Mouse (Mus musculus) kidney, adult 2 months (tissue): Measurements from ENCODE around the gene Hnrnpll.

ENCODE experiments used
- CTCF ChIP-seq: fragments of 200-500 bp; conservative IDR thresholded peaks from 2 replicates; pipeline ENCODE4 v1.5.1; 2011; ENCODE audit warnings: low read depth, mild to moderate bottlenecking, control low read depth, low read length, moderate library complexity, mixed read lengths; ENCODE audit not compliant: insufficient read depth, insufficient read length
- POLR2A ChIP-seq: fragments of 200-500 bp; IDR thresholded peaks from one replicate; pipeline ENCODE4 v1.6.1; 2011; ENCODE audit warnings: low read depth, low read length, control low read depth

DNA sequence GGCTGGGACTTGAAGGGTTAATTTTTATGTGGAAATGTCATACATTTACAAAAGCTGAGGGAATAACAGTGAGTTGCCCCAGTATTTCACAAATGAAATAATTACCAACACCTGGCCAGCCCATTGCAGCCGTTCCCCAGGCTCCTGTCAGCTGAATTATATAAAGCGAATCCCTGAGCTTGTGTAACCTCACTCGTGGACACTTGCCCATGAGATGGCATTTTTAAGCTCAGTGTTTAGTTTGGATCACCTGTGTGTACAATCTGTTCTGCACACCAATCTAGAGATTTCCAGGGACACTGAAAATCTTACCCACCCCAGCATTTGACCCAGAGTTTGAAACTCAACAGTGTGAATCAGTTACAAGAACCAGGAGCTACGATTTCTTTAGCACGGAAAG, 40.0 kb downstream of the Hnrnpll start:
- TF ChIP-seq CTCF: no peak
- no peak for TF ChIP-seq POLR2A
